Mouse (Mus musculus) cerebellum, adult 2 months (tissue): ENCODE results near the gene Kcnj12.

Experiments used
- CTCF ChIP-seq: fragments of 200-500 bp; IDR thresholded peaks from 2 replicates; pipeline ENCODE4 v1.5.1; 2011; ENCODE audit warnings: low read depth, mild to moderate bottlenecking, control low read depth, low read length, moderate library complexity, borderline replicate concordance; ENCODE audit not compliant: insufficient read depth
- POLR2A ChIP-seq: fragments of 200-500 bp; IDR thresholded peaks from 2 replicates; pipeline ENCODE4 v1.6.1; 2011; ENCODE audit warnings: low read length, control low read depth, borderline replicate concordance; ENCODE audit not compliant: insufficient read depth

- TF ChIP-seq CTCF (no peak), POLR2A (no peak)
Observed at GRCm38 (mm10) chr11:60978658-60979057, 43.7 kb upstream of the Kcnj12 start.
